In genomic region chr2:65979338-65980053, GRCm38 (mm10) we compare ENCODE assay signal across 9 mouse cellular contexts.
DNase-seq lines count a peak whose midpoint lies in the region.
"Had no signal": no experiment of that assay in that cellular context is flagged by ENCODE, and none has a peak within 500 bp of the region (broad histone marks: within the 10 kb centered on the region; RNA-seq: fewer than 3 reads in every experiment).

No protein-coding gene starts in this region.

- H3K36me3 ChIP-seq in midbrain, embryonic 10.5 days, result no peaks in the 10 kb centered on the region

- peak overlapping the region; percentile 28; the same call in 1 of the 2 replicates for H3K27ac ChIP-seq in midbrain, embryonic 10.5 days (replicated peaks)

- no peak overlapping the region for H3K4me3 ChIP-seq in midbrain, embryonic 10.5 days
- H3K4me3 ChIP-seq: myocyte had no signal

- intact Hi-C loops in left cerebral cortex, postnatal 10 days (cut with DNase I), result no loop called here
- intact Hi-C loops in heart, postnatal 14 days (cut with DNase I), result no loop called here

- 72% methylated on average over 17 of the region's 17 CpGs for WGBS in midbrain, embryonic 10.5 days

- DNase-seq in left cerebral cortex, postnatal 10 days (ENCODE audit: extremely low spot score in 1 of 2, low spot score in 2 of 2), result peak; percentile 36 to 42
- DNase-seq in left cerebral cortex, adult 9 months (ENCODE audit: low spot score in 2 of 2), result no peak
- DNase-seq in cerebellum, postnatal 25 days, result peak; percentile 46 to 57
- DNase-seq in heart, postnatal 14 days, result peak; percentile 32 to 39
- DNase-seq in midbrain, embryonic 10.5 days (ENCODE audit: low spot score), result no peak
- no peak for DNase-seq in spleen, postnatal 36 days (ENCODE audit: low spot score in 2 of 2)
- DNase-seq in thymus, postnatal 10 days (ENCODE audit: low spot score in 2 of 2), result no peak
- no peak for DNase-seq in ovary, postnatal 14 days (ENCODE audit: low spot score)

- H3K4me1 ChIP-seq in midbrain, embryonic 10.5 days, result peaks cover 40% of the 10 kb centered on the region

- H3K9me3 ChIP-seq in midbrain, embryonic 10.5 days (replicated peaks), result no peaks in the 10 kb centered on the region

- no peaks in the 10 kb centered on the region for H3K27me3 ChIP-seq in midbrain, embryonic 10.5 days (ENCODE audit: low read depth, poor library complexity, severe bottlenecking)

Comparison
In these comparisons a context has a peak if more than half of its experiments do, and no peak if none do; other contexts are left out.
1. DNase-seq: peak in left cerebral cortex, postnatal 10 days (2 of 2), cerebellum, postnatal 25 days (2 of 2) and heart, postnatal 14 days (2 of 2); none in left cerebral cortex, adult 9 months (0 of 2), midbrain, embryonic 10.5 days (single experiment), spleen, postnatal 36 days (0 of 2), thymus, postnatal 10 days (0 of 2) and ovary, postnatal 14 days (single experiment).